Mouse (Mus musculus) forebrain, embryonic 12.5 days (tissue): Measurements from ENCODE around the gene Tbata. TPM values are rescaled to one million over a fixed set of nuclear protein-coding genes. Genes with fewer than 3 reads are reported as not detected.

ENCODE experiments used
- ATAC-seq: fragments of 200-750 bp; cut with Nextera tagmentation; 2 replicates; pipeline ENCODE4 v1.8.0; 2017; ENCODE audit warnings: moderate TSS enrichment; ENCODE audit not compliant: low FRiP score
- H3K27ac ChIP-seq: fragments of 300-500 bp; sonication (generic); 2 replicates; pipeline ENCODE4 v1.5.1; 2016; ENCODE audit warnings: mild to moderate bottlenecking
- H3K27me3 ChIP-seq: fragments of 300-500 bp; sonication (generic); 2 replicates; pipeline ENCODE4 v1.6.1; 2016; ENCODE audit warnings: mild to moderate bottlenecking
- H3K36me3 ChIP-seq: fragments of 300-500 bp; sonication (generic); replicated peaks from 2 replicates; pipeline ENCODE4 v1.6.1; 2016; ENCODE audit warnings: mild to moderate bottlenecking
- H3K4me1 ChIP-seq: fragments of 300-500 bp; sonication (generic); 2 replicates; pipeline ENCODE4 v1.6.1; 2016
- H3K4me2 ChIP-seq: fragments of 300-500 bp; sonication (generic); 2 replicates; pipeline ENCODE4 v1.6.1; 2016; ENCODE audit warnings: mild to moderate bottlenecking, moderate library complexity
- H3K4me3 ChIP-seq: fragments of 300-500 bp; sonication (generic); replicated peaks from 2 replicates; pipeline ENCODE4 v1.5.1; 2016; ENCODE audit warnings: mild to moderate bottlenecking
- H3K9ac ChIP-seq: fragments of 300-500 bp; sonication (generic); 2 replicates; pipeline ENCODE4 v1.6.1; 2016; ENCODE audit warnings: mild to moderate bottlenecking
- H3K9me3 ChIP-seq: fragments of 300-500 bp; sonication (generic); 2 replicates; pipeline ENCODE4 v1.6.1; 2016
- WGBS: fragments of 180-500 bp; shearing (Covaris S2); methylation state at CpG from one replicate; pipeline ENCODE4 v1.1.7; 2016; 5-methylcytosine and 5-hydroxymethylcytosine counted together
- polyA plus RNA-seq: library from polyadenylated mRNA; unstranded; fragments of >200 nt; fragmentation: Nextera tagmentation; extraction: Ambion mirVana; gene quantifications from 2 replicates; pipeline ENCODE4 v1.2.1, GENCODE M21; 2016

Tbata gene
- 0.31 and 0.49 TPM in 2 replicates for polyA plus RNA-seq

DNA sequence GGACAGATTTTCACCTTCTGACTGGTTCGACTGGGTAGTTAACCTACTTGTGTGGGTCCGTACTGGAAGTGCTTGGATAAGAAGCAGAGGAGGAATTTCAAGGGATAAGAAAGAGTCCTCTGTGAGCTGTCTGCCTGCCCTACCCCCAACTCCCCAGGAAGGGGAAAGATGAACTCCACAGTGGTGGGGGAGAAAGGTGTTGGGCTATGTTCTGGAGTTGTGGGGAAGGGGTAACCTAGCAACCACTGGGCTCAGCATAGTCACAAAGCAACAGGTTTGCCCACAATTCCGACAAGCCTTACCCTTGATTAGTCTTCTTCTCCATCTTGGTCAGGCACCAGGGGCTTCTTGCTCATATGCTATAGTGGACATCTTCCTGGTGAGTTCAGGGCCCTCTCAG is at the start of gene Tbata:
Tbata (plus strand) TSS at position 301 of the 400 bp plus-strand sequence.
- 77% methylated on average over 3 of the region's 3 CpGs for WGBS
- ATAC-seq, result no peak

DNA sequence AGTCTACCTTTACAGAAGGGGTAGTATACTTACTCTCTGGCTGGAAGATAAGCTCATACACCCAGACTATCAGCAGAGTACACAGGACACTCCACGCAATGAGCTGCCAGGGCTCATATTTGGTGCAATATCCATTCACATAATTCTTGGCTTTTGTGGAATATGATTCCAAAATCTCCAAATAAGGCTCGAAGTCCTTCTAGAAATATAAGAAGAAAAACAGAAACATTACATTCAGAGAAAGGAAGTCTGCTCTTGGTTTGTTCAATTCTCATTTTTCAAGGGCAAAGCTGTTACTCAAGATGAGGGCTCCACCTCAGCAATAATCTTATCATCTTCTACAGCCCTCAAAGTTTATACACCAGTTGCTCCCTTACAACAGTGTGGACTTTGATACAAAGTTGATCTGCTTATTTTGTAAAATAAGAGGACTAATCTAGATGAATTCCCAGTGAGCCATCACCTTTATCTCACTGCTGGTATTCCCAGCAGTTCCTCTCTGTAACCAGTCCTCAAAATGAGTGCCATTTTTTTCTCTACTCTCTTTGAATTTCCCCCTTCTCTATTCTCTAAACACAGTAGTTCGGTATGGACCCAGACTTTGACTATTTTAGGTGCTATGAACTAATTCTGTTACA is 48.4 kb upstream of the Tbata start:
- ATAC-seq, result no peak
- Histone ChIP-seq H3K9ac (no peak overlapping the region), H3K4me3 (no peak overlapping the region), H3K27me3 (no peaks in the 10 kb centered on the region), H3K4me1 (no peaks in the 10 kb centered on the region), H3K9me3 (0 out of 2 replicates have a peak, but pooled peaks cover 2% of the 10 kb centered on the region), H3K4me2 (no peak overlapping the region), H3K27ac (no peak overlapping the region), H3K36me3 (peaks cover 25% of the 10 kb centered on the region)
- 89% methylated on average over 3 of the region's 3 CpGs for WGBS

More for the DNA sequence above, at the start of gene Tbata:
- Histone ChIP-seq H3K4me1 (peaks cover 6% of the 10 kb centered on the region; the same call in 1 of the 2 replicates), H3K36me3 (no peaks in the 10 kb centered on the region), H3K27me3 (peaks cover 17% of the 10 kb centered on the region; the same call in 1 of the 2 replicates), H3K4me2 (no peak within 1 kb of the TSS), H3K9me3 (no peaks in the 10 kb centered on the region), H3K9ac (no peak within 1 kb of the TSS), H3K4me3 (no peak within 1 kb of the TSS), H3K27ac (no peak within 1 kb of the TSS)

DNA sequence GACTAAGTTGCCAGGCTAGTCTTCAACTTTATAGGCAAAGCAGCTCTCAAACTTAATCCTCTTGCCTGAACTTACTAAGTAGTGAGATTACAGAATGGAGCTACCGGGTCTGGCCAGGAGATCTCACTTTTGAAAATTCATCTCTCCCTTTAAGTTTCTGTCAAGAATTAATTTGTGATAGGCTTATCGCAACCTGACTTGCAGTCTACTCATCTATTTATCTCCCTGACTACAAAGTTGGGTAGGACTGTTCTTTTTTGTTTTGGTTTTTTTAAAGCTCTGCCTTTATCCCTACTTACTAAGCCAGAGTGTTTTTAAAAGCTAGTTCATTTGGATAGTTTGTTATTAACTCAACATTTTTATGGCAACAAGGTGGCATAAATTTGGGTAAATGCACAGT is 47.3 kb upstream of the Tbata start:
- Histone ChIP-seq H3K4me2 (no peak overlapping the region), H3K27me3 (no peaks in the 10 kb centered on the region), H3K9me3 (0 out of 2 replicates have a peak, but pooled peaks cover 2% of the 10 kb centered on the region), H3K4me1 (no peaks in the 10 kb centered on the region), H3K4me3 (no peak overlapping the region), H3K9ac (no peak overlapping the region), H3K36me3 (peaks cover 22% of the 10 kb centered on the region), H3K27ac (no peak overlapping the region)
- WGBS, result 91% methylated on average over 2 of the region's 2 CpGs
- no peak for ATAC-seq

- 98% methylated on average over 1 of the region's 1 CpGs for WGBS
- H3K4me3 ChIP-seq, result no peak overlapping the region
- no peaks in the 10 kb centered on the region for H3K4me1 ChIP-seq
- H3K9ac ChIP-seq, result no peak overlapping the region
- H3K36me3 ChIP-seq, result peaks cover 6% of the 10 kb centered on the region; the same call in 1 of the 2 replicates
- no peak overlapping the region for H3K4me2 ChIP-seq
- 0 out of 2 replicates have a peak, but pooled peaks cover 2% of the 10 kb centered on the region for H3K9me3 ChIP-seq
- H3K27me3 ChIP-seq, result no peaks in the 10 kb centered on the region
- H3K27ac ChIP-seq, result no peak overlapping the region
- no peak for ATAC-seq
Observed at GRCm38 (mm10) chr10:61128701-61129365, 42.9 kb upstream of the Tbata start.

- 83% methylated on average over 3 of the region's 3 CpGs for WGBS
- Histone ChIP-seq H3K36me3 (peaks cover 6% of the 10 kb centered on the region; the same call in 1 of the 2 replicates), H3K4me2 (no peak overlapping the region)
Observed at GRCm38 (mm10) chr10:61130959-61131358, 40.8 kb upstream of the Tbata start.

DNA sequence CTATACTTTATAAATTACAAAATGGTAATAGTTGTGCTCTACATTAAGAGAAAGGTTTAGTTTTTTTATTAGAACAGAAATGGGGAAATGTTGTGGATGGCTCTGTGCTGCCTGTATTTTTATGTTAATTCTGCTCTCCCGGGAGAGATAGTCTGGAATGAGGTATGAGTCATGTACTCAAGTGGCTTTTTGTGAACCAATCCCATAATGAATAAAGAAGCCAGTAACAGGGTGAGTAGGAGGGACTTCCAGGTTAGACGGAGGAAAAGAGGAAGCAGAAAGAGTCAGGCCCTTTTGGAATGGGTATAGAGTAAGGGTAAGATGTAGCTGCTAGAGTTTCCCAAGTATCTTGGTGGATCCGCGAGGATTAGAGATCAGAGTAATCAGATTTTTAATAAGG is 37.7 kb upstream of the Tbata start:
- Histone ChIP-seq H3K4me3 (no peak overlapping the region), H3K4me2 (no peak overlapping the region), H3K9ac (no peak overlapping the region), H3K27ac (no peak overlapping the region), H3K27me3 (no peaks in the 10 kb centered on the region), H3K9me3 (no peaks in the 10 kb centered on the region), H3K4me1 (no peaks in the 10 kb centered on the region), H3K36me3 (no peaks in the 10 kb centered on the region; the same call in 1 of the 2 replicates)
- WGBS, result 73% methylated on average over 4 of the region's 4 CpGs
- ATAC-seq, result no peak

More at GRCm38 (mm10) chr10:61130959-61131358, 40.8 kb upstream of the Tbata start:
- 0 out of 2 replicates have a peak, but pooled peaks cover 2% of the 10 kb centered on the region for H3K9me3 ChIP-seq
- no peaks in the 10 kb centered on the region for H3K27me3 ChIP-seq
- H3K4me1 ChIP-seq, result no peaks in the 10 kb centered on the region
- H3K9ac ChIP-seq, result no peak overlapping the region
- no peak overlapping the region for H3K27ac ChIP-seq
- no peak for ATAC-seq
- H3K4me3 ChIP-seq, result no peak overlapping the region

GRCm38 (mm10) chr10:61135226-61135839 is 36.4 kb upstream of the Tbata start:
- H3K9ac ChIP-seq, result no peak overlapping the region
- WGBS, result 74% methylated on average over 3 of the region's 3 CpGs

DNA sequence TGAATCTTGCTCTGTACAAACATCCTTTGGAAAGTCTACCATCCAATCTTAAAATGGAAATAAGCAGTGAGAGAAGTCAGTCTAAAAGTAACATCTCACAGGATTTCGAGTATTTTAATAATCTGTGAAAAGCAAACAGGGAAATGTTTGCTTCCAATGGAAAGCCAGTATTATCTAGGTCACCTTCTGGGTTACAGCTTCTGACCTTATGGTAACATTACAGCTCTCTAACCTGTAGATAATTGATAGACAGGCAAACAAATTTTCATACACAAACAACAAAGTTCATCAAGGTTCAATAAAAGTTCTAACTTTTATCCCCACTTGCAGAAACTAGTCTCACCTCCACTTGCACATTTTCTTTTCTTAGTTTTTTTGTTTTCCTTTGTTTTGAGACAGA is 34.2 kb upstream of the Tbata start:
- Histone ChIP-seq H3K4me3 (no peak overlapping the region), H3K27ac (no peak overlapping the region), H3K9ac (no peak overlapping the region), H3K27me3 (no peaks in the 10 kb centered on the region), H3K36me3 (no peaks in the 10 kb centered on the region; the same call in 1 of the 2 replicates), H3K4me1 (no peaks in the 10 kb centered on the region), H3K9me3 (no peaks in the 10 kb centered on the region), H3K4me2 (no peak overlapping the region)
- 84% methylated on average over 1 of the region's 1 CpGs for WGBS
- no peak for ATAC-seq

More at GRCm38 (mm10) chr10:61135226-61135839, 36.4 kb upstream of the Tbata start:
- no peaks in the 10 kb centered on the region for H3K4me1 ChIP-seq
- ATAC-seq, result no peak
- no peak overlapping the region for H3K4me2 ChIP-seq
- no peaks in the 10 kb centered on the region; the same call in 1 of the 2 replicates for H3K36me3 ChIP-seq
- H3K27ac ChIP-seq, result no peak overlapping the region
- H3K4me3 ChIP-seq, result no peak overlapping the region
- no peaks in the 10 kb centered on the region for H3K9me3 ChIP-seq
- no peaks in the 10 kb centered on the region for H3K27me3 ChIP-seq

DNA sequence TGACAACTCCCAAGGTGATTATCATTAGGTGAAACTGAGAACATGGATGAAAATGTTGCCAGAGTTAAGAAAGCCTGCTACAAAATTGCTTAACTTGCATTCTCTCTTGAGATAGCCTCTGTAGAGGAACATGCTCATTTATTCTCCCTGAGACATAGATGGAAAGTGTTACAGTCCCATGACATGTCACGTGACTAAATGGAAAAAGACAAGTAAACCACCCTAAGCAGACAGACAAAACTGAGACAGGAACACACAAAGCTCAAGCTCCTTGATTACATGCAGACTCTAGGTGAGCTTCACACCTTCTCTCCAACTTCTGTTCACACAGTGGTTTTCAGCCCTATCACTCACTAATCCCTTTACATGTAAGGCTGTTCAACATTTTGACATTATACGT is 28.4 kb upstream of the Tbata start:
- H3K4me1 ChIP-seq, result peaks cover 5% of the 10 kb centered on the region
- H3K27ac ChIP-seq, result no peak overlapping the region
- no peak for ATAC-seq
- no peaks in the 10 kb centered on the region for H3K9me3 ChIP-seq
- 99% methylated on average over 2 of the region's 2 CpGs for WGBS
- no peak overlapping the region for H3K4me3 ChIP-seq
- no peaks in the 10 kb centered on the region for H3K27me3 ChIP-seq
- H3K4me2 ChIP-seq, result no peak overlapping the region
- no peaks in the 10 kb centered on the region; the same call in 1 of the 2 replicates for H3K36me3 ChIP-seq
- H3K9ac ChIP-seq, result no peak overlapping the region

- Histone ChIP-seq H3K27me3 (no peaks in the 10 kb centered on the region), H3K9me3 (no peaks in the 10 kb centered on the region), H3K4me2 (peak overlapping the region; percentile 90), H3K9ac (peak overlapping the region; percentile 90), H3K4me1 (peaks cover 5% of the 10 kb centered on the region), H3K36me3 (no peaks in the 10 kb centered on the region), H3K27ac (peak overlapping the region; percentile 97), H3K4me3 (peak overlapping the region; percentile 73)
- ATAC-seq, result no peak
- 1% methylated on average over 3 of the region's 3 CpGs for WGBS
Observed at GRCm38 (mm10) chr10:61145766-61146118, 26.0 kb upstream of the Tbata start.

- under 1% methylated on average over 51 of the region's 53 CpGs for WGBS
- no peaks in the 10 kb centered on the region for H3K27me3 ChIP-seq
- ATAC-seq, result peak; percentile 67
- peak overlapping the region; percentile 90 for H3K9ac ChIP-seq
- peak overlapping the region; percentile 73 for H3K4me3 ChIP-seq
- H3K4me1 ChIP-seq, result peaks cover 5% of the 10 kb centered on the region
- H3K36me3 ChIP-seq, result no peaks in the 10 kb centered on the region
- peak overlapping the region; percentile 90 for H3K4me2 ChIP-seq
- H3K27ac ChIP-seq, result peak overlapping the region; percentile 97
- H3K9me3 ChIP-seq, result no peaks in the 10 kb centered on the region
Observed at GRCm38 (mm10) chr10:61146119-61146806, 25.5 kb upstream of the Tbata start.

- Histone ChIP-seq H3K4me2 (peak overlapping the region; percentile 90), H3K27ac (peak overlapping the region; percentile 97), H3K36me3 (no peaks in the 10 kb centered on the region), H3K4me1 (peaks cover 5% of the 10 kb centered on the region), H3K4me3 (peak overlapping the region; percentile 73), H3K9ac (peak overlapping the region; percentile 90), H3K9me3 (no peaks in the 10 kb centered on the region), H3K27me3 (no peaks in the 10 kb centered on the region)
- WGBS, result 1% methylated on average over 14 of the region's 14 CpGs
- ATAC-seq, result no peak
Observed at GRCm38 (mm10) chr10:61146807-61147156, 25.0 kb upstream of the Tbata start.
